Mouse (Mus musculus) small intestine, adult 10 weeks (tissue): ENCODE data around the gene Myo3a. TPM values are rescaled to one million over a fixed set of nuclear protein-coding genes. Genes with fewer than 3 reads are reported as not detected.

Source experiments
- polyA plus RNA-seq: library from polyadenylated mRNA; stranded (reverse); fragments of 350-450 nt; fragmentation: Illumina TruSeq; extraction: RNeasy Lipid Tissue Mini Kit (QIAGEN cat#74804); gene quantifications from one replicate; pipeline ENCODE4 v1.2.3, GENCODE M21; 2014; ENCODE audit warnings: low replicate concordance

Gene Myo3a
- polyA plus RNA-seq = 0.19 TPM

GRCm38 (mm10) chr2:22227308-22227707 lies at the start of gene Myo3a:
Gene Myo3a, plus strand, starts transcription at chr2:22227503.

GRCm38 (mm10) chr2:22621828-22622731 lies 394.8 kb downstream of the Myo3a start, which contains the start of gene Gad2:
Gene Gad2, plus strand, starts transcription at chr2:22622205.

